Comparison of ENCODE assay signal across 8 mouse cellular contexts in genomic region chr1:74713099-74713858, GRCm38 (mm10). TPM values are rescaled to one million over a fixed set of nuclear protein-coding genes. Genes with fewer than 3 reads are reported as not detected.
A peak's percentile ranks its signal among the peaks of the same experiment; 100 is the strongest.
DNase-seq lines count a peak whose midpoint lies in the region; ATAC-seq and TF ChIP-seq lines count a peak whose summit lies in the region.

TSS of gene Cyp27a1 (plus strand) at chr1:74713574.

- 0 out of 4 replicates have a peak, but pooled peaks cover 0 to 3% of the 10 kb centered on the region in 2 experiments for H3K36me3 ChIP-seq in MEL (ENCODE audit: control insufficient read depth in 1 of 2, insufficient read depth in 2 of 2, low read length in 2 of 2)
- H3K36me3 ChIP-seq in forebrain, postnatal 0 days (ENCODE audit: insufficient read depth) = no peaks in the 10 kb centered on the region
- no peaks in the 10 kb centered on the region for H3K36me3 ChIP-seq in lung, postnatal 0 days (ENCODE audit: insufficient read depth, low read length)

- peak within 1 kb of the TSS; percentile 50 for H3K4me2 ChIP-seq in forebrain, postnatal 0 days (ENCODE audit: low read depth)
- peak within 1 kb of the TSS; percentile 81 for H3K4me2 ChIP-seq in lung, postnatal 0 days (replicated peaks; ENCODE audit: low read depth, low read length)

- no peak for DNase-seq in MEL (ENCODE audit: low read depth, low spot score)
- peak; percentile 23 to 28 for DNase-seq in cerebellum, adult 2 months
- DNase-seq in forebrain, postnatal 0 days = no peak
- peak; percentile 75 to 83 for DNase-seq in heart, postnatal 36 days
- peak; percentile 52 for DNase-seq in large intestine, adult 2 months (ENCODE audit: low read depth, low spot score)
- DNase-seq in lung, postnatal 0 days (ENCODE audit: low spot score) = peak; percentile 68
- no peak for DNase-seq in T-cell, adult 2 months (ENCODE audit: low spot score)

- no peak for TF ChIP-seq EP300 in MEL (IDR thresholded peaks at IDR 0.05; ENCODE audit: low read depth in 1 of 2, low read length in 2 of 2)
- TF ChIP-seq EP300 in lung, postnatal 0 days (IDR thresholded peaks at IDR 0.05) = no peak

- peaks cover 0 to 16% of the 10 kb centered on the region in 2 experiments; a peak in 2 of 4 replicates for H3K4me1 ChIP-seq in MEL (ENCODE audit: control insufficient read depth in 1 of 2, insufficient read depth in 2 of 2, low read length in 2 of 2)
- 0 out of 2 replicates have a peak, but pooled peaks cover 3% of the 10 kb centered on the region for H3K4me1 ChIP-seq in cerebellum, adult 2 months (ENCODE audit: control insufficient read depth, insufficient read depth, low read length)
- peaks cover 5% of the 10 kb centered on the region; the same call in 1 of the 2 replicates for H3K4me1 ChIP-seq in forebrain, postnatal 0 days (ENCODE audit: insufficient read depth)
- no peaks in the 10 kb centered on the region for H3K4me1 ChIP-seq in lung, postnatal 0 days (ENCODE audit: insufficient read depth, low read depth, low read length)
- peaks cover 11% of the 10 kb centered on the region for H3K4me1 ChIP-seq in olfactory bulb, adult 2 months (ENCODE audit: control insufficient read depth, insufficient read depth, low read length)

- no peak within 1 kb of the TSS; the same call in 1 of the 2 replicates for H3K27ac ChIP-seq in MEL (ENCODE audit: control insufficient read depth, low read depth, low read length)
- H3K27ac ChIP-seq in cerebellum, adult 2 months (ENCODE audit: insufficient read depth, low read length) = peak within 1 kb of the TSS; percentile 24; the same call in 1 of the 2 replicates
- no peak within 1 kb of the TSS for H3K27ac ChIP-seq in forebrain, postnatal 0 days (ENCODE audit: low read depth, low read length)
- H3K27ac ChIP-seq in lung, postnatal 0 days (ENCODE audit: low read length) = 0 out of 2 replicates have a peak within 1 kb of the TSS, but pooled peaks have one; percentile 15
- H3K27ac ChIP-seq in olfactory bulb, adult 2 months (ENCODE audit: insufficient read depth, low read depth, low read length) = no peak within 1 kb of the TSS

- H3K27me3 ChIP-seq in MEL (ENCODE audit: control insufficient read depth in 1 of 2, insufficient read depth in 2 of 2, low read length in 2 of 2) = no peaks in the 10 kb centered on the region
- no peaks in the 10 kb centered on the region; the same call in 1 of the 2 replicates for H3K27me3 ChIP-seq in cerebellum, adult 2 months (ENCODE audit: control insufficient read depth, insufficient read depth, low read length)
- H3K27me3 ChIP-seq in forebrain, postnatal 0 days (ENCODE audit: insufficient read depth, low read length) = peaks cover 5% of the 10 kb centered on the region; the same call in 1 of the 2 replicates
- no peaks in the 10 kb centered on the region for H3K27me3 ChIP-seq in lung, postnatal 0 days (replicated peaks; ENCODE audit: insufficient read depth, low read length)

- H3K79me2 ChIP-seq in MEL (ENCODE audit: control insufficient read depth, insufficient read depth, low read length, poor library complexity) = no peaks in the 10 kb centered on the region

- H3K9ac ChIP-seq in MEL (ENCODE audit: control insufficient read depth, low read depth, low read length, poor library complexity, severe bottlenecking) = peak within 1 kb of the TSS; percentile 79
- no peak within 1 kb of the TSS for H3K9ac ChIP-seq in forebrain, postnatal 0 days
- H3K9ac ChIP-seq in lung, postnatal 0 days (replicated peaks; ENCODE audit: low read depth) = peak within 1 kb of the TSS; percentile 32

- peak; percentile 18; the same call in 1 of the 2 replicates for ATAC-seq in forebrain, postnatal 0 days
- peak; percentile 67 for ATAC-seq in lung, postnatal 0 days

- TF ChIP-seq CTCF in MEL (IDR thresholded peaks at IDR 0.05 in 2 of 3, conservative IDR thresholded peaks at IDR 0.05 in 1 of 3; ENCODE audit: control insufficient read depth in 1 of 3, insufficient read depth in 1 of 3, low read depth in 2 of 3, low read length in 3 of 3, poor library complexity in 1 of 3, severe bottlenecking in 1 of 3) = no peak
- TF ChIP-seq CTCF in cerebellum, adult 2 months (IDR thresholded peaks at IDR 0.05; ENCODE audit: borderline replicate concordance, insufficient read depth, low read depth, low read length) = no peak
- no peak for TF ChIP-seq CTCF in forebrain, postnatal 0 days (IDR thresholded peaks at IDR 0.05; ENCODE audit: low read depth)
- peak; percentile 60 for TF ChIP-seq CTCF in lung, postnatal 0 days (IDR thresholded peaks at IDR 0.05)
- TF ChIP-seq CTCF in olfactory bulb, adult 2 months (IDR thresholded peaks at IDR 0.05; ENCODE audit: insufficient read depth, low read depth, low read length) = no peak

- H3K4me3 ChIP-seq in MEL (ENCODE audit: control insufficient read depth in 1 of 2, insufficient read depth in 1 of 2, low read depth in 2 of 2, low read length in 2 of 2) = peak within 1 kb of the TSS; percentile 68 to 70
- peak within 1 kb of the TSS; percentile 44 for H3K4me3 ChIP-seq in cerebellum, adult 2 months (replicated peaks; ENCODE audit: insufficient read depth, low read depth, low read length)
- H3K4me3 ChIP-seq in forebrain, postnatal 0 days (ENCODE audit: low read depth, low read length) = peak within 1 kb of the TSS; percentile 26
- peak within 1 kb of the TSS; percentile 39 for H3K4me3 ChIP-seq in lung, postnatal 0 days (ENCODE audit: low read depth, low read length)
- peak within 1 kb of the TSS; percentile 52 for H3K4me3 ChIP-seq in olfactory bulb, adult 2 months (ENCODE audit: insufficient read depth, low read depth, low read length)

- no peaks in the 10 kb centered on the region for H3K9me3 ChIP-seq in MEL (replicated peaks; ENCODE audit: insufficient read depth, low read length)
- H3K9me3 ChIP-seq in forebrain, postnatal 0 days (ENCODE audit: low read length) = no peaks in the 10 kb centered on the region
- no peaks in the 10 kb centered on the region for H3K9me3 ChIP-seq in lung, postnatal 0 days (ENCODE audit: low read length)

- intact Hi-C loops in heart, postnatal 36 days (cut with DNase I) = loop anchor here (5.0 kb wide), 1 partner anchor 104 kb away; no protein-coding TSS in a partner anchor

- no peak for TF ChIP-seq POLR2A in MEL (IDR thresholded peaks at IDR 0.05; ENCODE audit: control insufficient read depth in 1 of 2, insufficient read depth in 1 of 2, low read depth in 1 of 2, low read length in 2 of 2, poor library complexity in 1 of 2)
- no peak for TF ChIP-seq POLR2A in cerebellum, adult 2 months (IDR thresholded peaks at IDR 0.05; ENCODE audit: borderline replicate concordance, insufficient read depth, low read length)
- TF ChIP-seq POLR2A in olfactory bulb, adult 2 months (IDR thresholded peaks at IDR 0.05; ENCODE audit: insufficient read depth, low read depth, low read length) = no peak

- WGBS in cerebellum, adult 2 months = 5% methylated on average over 35 of the region's 35 CpGs
- WGBS in forebrain, postnatal 0 days = 4% methylated on average over 35 of the region's 35 CpGs
- 4% methylated on average over 35 of the region's 35 CpGs for WGBS in large intestine, adult 2 months
- WGBS in lung, postnatal 0 days = 3% methylated on average over 35 of the region's 35 CpGs
- WGBS in olfactory bulb, adult 2 months = 5% methylated on average over 35 of the region's 35 CpGs

- TF ChIP-seq RAD21 in MEL (IDR thresholded peaks at IDR 0.05; ENCODE audit: low read depth, low read length) = no peak

TF ChIP-seq in MEL, 35 proteins besides CTCF, POLR2A, EP300 and RAD21:
- no peak for TF ChIP-seq ZC3H11A (IDR thresholded peaks at IDR 0.05; ENCODE audit: low read depth, low read length)
- peak; percentile 39; the same call in 1 of the 2 replicates for TF ChIP-seq USF1 (IDR thresholded peaks at IDR 0.05; ENCODE audit: low read depth, low read length)
TF ChIP-seq in MEL: peak in this region for 1.

RNA-seq across cellular contexts. Expression of gene Cyp27a1, which starts in this region (rescaled TPM):
- total RNA-seq in MEL (2012; rRNA removed) = not detected in 2 replicates
- polyA plus RNA-seq in MEL (2012; ENCODE audit: insufficient read depth in 1 of 2, insufficient read length in 2 of 2, low read depth in 1 of 2, low replicate concordance in 2 of 2, missing spikeins in 1 of 2) = not detected
- 30.4 and 32.4 TPM in 2 replicates for polyA plus RNA-seq in cerebellum, adult 2 months (2012; rRNA removed)
- total RNA-seq in forebrain, postnatal 0 days (2014; rRNA removed) = 1.3 and 1.6 TPM in 2 replicates
- 1.5 and 1.6 TPM in 2 replicates for polyA plus RNA-seq in forebrain, postnatal 0 days (2015; fragmentation: Nextera tagmentation; extraction: Ambion mirVana)
- total RNA-seq in heart, postnatal 36 days (2021) = 10 to 100 TPM; 13.5 to 18.4 TPM
- 17.2 and 32.6 TPM in 2 replicates for polyA plus RNA-seq in large intestine, adult 2 months (2012; rRNA removed)
- 5.2 and 5.4 TPM in 2 replicates for polyA plus RNA-seq in lung, postnatal 0 days (2015; fragmentation: Nextera tagmentation; extraction: Ambion mirVana)
- not detected in 2 replicates for polyA plus RNA-seq in olfactory bulb, adult 2 months (2012; ENCODE audit: insufficient read depth, insufficient read length, low replicate concordance, missing spikeins)

Comparison
In these comparisons a context has a peak if more than half of its experiments do, and no peak if none do; other contexts are left out.
1. DNase-seq: peak in cerebellum, adult 2 months (2 of 2), heart, postnatal 36 days (2 of 2), large intestine, adult 2 months (single experiment) and lung, postnatal 0 days (single experiment); none in MEL (single experiment), forebrain, postnatal 0 days (single experiment) and T-cell, adult 2 months (single experiment).
2. H3K27ac ChIP-seq: peak in cerebellum, adult 2 months (single experiment) and lung, postnatal 0 days (single experiment); none in MEL (single experiment), forebrain, postnatal 0 days (single experiment) and olfactory bulb, adult 2 months (single experiment).
3. Peak in every context shown above with its lines, with median percentiles within 50 percentile points of each other: H3K4me3 ChIP-seq.